Mouse (Mus musculus): ENCODE measurements around the gene Cgrrf1. TPM values are rescaled to one million over a fixed set of nuclear protein-coding genes. Genes with fewer than 3 reads are reported as not detected.

Gene Cgrrf1
- polyA plus RNA-seq (2012; rRNA removed; ENCODE audit: low replicate concordance) = 21.9 and 28.1 TPM in 2 replicates

DNA sequence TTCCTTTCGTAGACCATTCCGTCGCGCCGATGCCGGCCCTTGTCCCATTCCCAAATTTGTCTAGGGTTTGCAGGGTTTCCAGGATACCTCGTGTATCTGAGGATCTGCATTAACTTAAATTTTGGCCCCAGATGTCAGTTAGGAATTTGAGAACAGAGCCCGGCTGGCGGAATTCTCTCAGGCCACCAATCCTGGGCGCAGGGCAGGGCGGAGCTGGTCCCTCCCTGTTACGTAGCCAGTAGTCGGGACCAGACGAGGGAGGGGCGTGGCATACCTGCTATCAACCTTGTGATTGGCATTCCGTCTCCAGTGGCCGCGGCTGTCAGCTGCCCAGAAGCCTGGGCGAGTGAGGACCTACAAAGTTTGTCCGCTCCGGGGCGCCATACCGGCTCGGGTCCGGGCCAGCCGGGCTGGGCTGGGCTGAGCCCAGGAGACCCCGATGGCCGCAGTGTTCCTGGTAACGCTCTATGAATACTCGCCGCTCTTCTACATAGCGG lies at the start of gene Cgrrf1:
TSS of gene Cgrrf1 (plus strand) at position 289 of the 497 bp plus-strand sequence.

DNA sequence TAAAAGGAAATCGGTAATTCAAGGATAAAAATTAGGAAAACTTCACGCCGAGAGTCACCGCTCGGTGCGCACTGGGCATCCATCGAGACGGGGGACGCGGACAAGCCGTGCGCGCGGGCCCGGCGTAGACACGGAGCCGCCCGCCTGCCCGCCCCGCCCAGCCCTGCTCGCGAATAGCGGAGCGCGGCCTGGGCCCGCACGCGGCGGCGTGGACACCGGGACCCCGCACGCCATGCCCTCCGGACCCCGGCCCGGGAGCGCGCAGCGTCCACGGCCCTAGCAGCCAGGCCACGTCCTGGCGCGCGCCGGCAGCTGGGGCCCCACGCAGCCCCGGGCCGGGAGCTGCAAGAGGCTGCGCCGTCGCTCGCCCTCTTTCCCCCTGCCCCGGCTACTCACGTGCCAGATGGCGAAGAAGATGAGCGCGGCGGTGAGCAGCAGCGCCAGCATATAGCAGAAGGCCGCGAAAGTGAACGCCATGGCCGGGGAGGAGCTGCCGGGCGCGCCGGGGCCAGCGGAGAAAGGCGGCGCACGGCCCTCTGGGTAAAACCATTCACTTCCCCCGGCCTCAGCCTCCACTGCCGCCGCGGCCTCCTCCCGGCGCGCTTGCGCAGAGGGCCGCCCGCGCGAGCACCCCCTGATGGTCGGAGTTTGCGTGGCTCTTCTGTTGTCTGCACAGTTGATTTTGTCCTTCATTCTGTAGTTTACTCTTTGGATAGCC lies 44.0 kb upstream of the Cgrrf1 start, which contains the start of gene Cnih1:
TSS of gene Cnih1 (minus strand) at position 625 of the 718 bp plus-strand sequence.

DNA sequence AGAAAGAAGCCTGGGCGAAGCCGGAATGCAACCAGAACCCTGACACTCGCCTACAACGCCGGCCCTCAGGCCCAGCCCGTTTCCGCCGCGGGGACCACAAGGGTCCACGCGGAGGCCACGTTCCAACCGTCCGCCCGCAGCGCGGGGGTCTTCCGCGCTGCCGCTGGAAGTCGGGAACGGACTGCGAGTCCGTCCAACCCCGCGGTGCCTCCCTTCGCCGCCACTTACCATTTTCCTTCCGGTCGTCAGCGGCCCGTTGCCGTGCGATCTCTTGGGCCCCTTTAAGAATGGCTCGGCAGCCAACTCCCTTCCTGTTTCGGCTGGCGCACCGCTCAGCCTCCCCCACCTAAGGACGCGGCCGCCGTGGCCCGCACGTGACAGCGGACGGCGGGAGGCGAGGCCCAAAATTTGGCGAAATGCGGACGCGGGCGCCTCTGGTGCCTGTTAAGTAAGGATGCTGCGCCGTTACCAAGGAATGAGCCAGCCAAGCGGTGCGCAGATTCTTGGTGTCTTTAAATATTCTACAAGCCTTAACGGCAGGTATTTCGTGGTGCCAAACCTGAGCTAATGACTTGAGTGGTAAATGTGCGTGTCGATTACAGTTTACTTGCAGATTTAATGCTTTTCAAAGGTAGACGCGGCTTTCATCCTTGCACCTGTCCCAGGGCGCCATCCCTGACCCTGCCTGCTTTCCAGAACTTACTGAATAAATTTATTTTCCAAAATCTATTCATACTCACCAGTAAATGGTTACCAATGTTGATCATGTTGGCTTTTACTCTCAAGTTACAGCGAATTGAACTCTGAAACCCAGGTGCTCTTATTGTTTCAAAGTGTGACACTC lies 9.8 kb upstream of the Cgrrf1 start, which contains the start of gene Gmfb:
TSS of gene Gmfb (minus strand) at position 370 of the 844 bp plus-strand sequence.

DNA sequence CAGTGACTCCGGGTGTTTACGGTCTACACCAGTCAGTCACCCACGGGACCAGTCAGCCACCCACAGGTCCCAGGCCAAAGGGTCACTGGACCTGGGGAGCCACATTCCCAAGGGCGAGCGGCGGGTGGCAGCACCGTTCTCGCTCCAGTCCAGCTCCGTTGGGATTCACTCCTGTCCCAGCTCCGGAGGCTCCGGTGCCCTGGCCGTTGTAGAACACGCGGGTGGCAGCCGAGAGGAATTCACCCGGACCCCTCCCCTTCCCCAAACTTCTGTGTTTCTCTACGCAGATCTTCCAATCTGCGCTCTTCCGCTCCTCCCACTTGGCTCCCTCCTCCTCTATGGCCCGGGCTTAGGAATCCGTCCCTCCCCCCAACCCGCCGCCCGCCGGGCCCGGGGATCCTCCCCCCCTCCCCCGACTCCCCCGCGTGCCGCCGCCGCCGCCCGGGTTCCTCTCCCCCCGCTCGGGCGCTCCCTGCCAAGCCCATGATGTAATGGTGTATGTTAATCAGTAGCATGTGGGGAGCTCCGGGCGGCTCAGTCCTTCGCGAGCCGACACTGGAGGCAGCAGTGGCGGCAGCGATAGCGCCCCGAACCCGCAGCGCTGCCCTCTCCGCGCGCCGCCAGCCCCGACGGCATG lies 50.6 kb downstream of the Cgrrf1 start, which contains the start of gene Samd4:
TSS of gene Samd4 (plus strand) at position 424 of the 637 bp plus-strand sequence.

Other genes starting within 250 kb of the Cgrrf1 start
- 1.1 and 2.2 TPM in 2 replicates for gene Cdkn3, start 71.6 kb upstream of the Cgrrf1 start, polyA plus RNA-seq (2012; rRNA removed; ENCODE audit: low replicate concordance)
- gene Cnih1, start 43.7 kb upstream of the Cgrrf1 start, polyA plus RNA-seq (2012; rRNA removed; ENCODE audit: low replicate concordance) = 98.4 and 142 TPM in 2 replicates
- 17.3 and 20.0 TPM in 2 replicates for gene Gmfb, start 9.9 kb upstream of the Cgrrf1 start, polyA plus RNA-seq (2012; rRNA removed; ENCODE audit: low replicate concordance)
- 9.3 and 23.1 TPM in 2 replicates for gene Samd4, start 50.7 kb downstream of the Cgrrf1 start, polyA plus RNA-seq (2012; rRNA removed; ENCODE audit: low replicate concordance)

All from subcutaneous adipose tissue, adult 2 months (tissue).